8 mouse cellular contexts compared by ENCODE assay signal in the genomic region with DNA sequence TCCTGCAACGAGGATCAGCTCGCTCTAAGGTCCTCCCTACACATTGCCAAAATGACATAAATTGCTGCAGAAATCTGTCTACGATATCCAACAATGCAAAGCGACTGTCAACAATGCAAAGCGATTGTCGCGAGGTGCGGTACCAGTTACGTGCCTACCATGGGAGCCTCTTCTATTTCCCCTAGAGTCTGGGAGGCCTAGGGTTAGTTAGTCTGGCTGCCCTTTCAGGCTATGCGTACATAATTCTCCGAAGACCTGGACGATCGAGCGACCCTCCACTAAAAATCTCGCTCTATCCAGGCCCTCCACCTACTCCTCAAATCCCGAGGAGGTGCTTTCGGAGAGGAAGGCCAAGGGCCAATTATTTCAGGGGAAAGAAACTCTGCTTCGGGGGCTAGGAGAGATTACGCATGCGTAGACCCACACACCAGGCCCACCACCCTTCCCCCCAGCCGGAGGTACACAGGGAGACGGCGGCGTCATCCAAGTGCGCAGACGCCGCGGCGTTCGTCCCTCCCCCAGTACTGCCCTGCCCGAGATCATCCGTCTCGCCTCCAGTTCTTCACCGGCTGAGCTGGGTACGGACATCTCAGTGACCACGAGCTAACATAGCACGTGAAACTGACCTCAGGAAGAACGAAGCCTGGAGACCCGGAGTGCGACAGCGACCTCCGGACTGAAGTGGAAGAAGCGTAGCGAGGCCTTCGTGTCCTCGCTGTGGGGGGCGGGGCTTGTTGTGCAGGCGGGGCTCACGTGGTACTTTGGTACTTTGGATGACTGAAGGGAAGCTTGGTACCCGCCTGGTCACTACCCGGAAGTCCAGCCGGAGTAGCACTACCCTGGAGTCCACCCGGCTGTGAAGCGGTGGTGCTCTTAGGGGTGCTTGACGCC. TPM values are rescaled to one million over a fixed set of nuclear protein-coding genes. Genes with fewer than 3 reads are reported as not detected.
DNase-seq lines count a peak whose midpoint lies in the region; ATAC-seq and TF ChIP-seq lines count a peak whose summit lies in the region.

A gene (minus strand): TSS at position 742 of the 891 bp plus-strand sequence.

- 2% methylated on average over 55 of the region's 55 CpGs for WGBS in hindbrain, postnatal 0 days

- no peaks in the 10 kb centered on the region for H3K9me3 ChIP-seq in hindbrain, postnatal 0 days (ENCODE audit: low read length)

- 0 out of 2 replicates have a peak, but pooled peaks have one; percentile 4 for TF ChIP-seq CTCF in gastrocnemius, adult 2 months (IDR thresholded peaks at IDR 0.05)
- TF ChIP-seq CTCF in hindbrain, postnatal 0 days (IDR thresholded peaks at IDR 0.05; ENCODE audit: low read depth), result peak; percentile 23; the same call in 1 of the 2 replicates
- TF ChIP-seq CTCF in left cerebral cortex, adult 2 months (IDR thresholded peaks at IDR 0.05), result no peak; the same call in 1 of the 2 replicates

- H3K4me1 ChIP-seq in hindbrain, postnatal 0 days (ENCODE audit: insufficient read depth, low read length), result peaks cover 13% of the 10 kb centered on the region

- intact Hi-C loops in gastrocnemius, adult 2 months (cut with DNase I), result loop anchor here (1.0 to 5.0 kb wide), 4 partner anchors 50 to 330 kb away; a partner anchor contains a TSS
- intact Hi-C loops in left cerebral cortex, adult 2 months (cut with DNase I), result loop anchor here (2.0 to 5.0 kb wide), 4 partner anchors 42 to 315 kb away; a partner anchor contains a TSS

- peak; percentile 97 for ATAC-seq in hindbrain, postnatal 0 days
- ATAC-seq in megakaryocyte, adult 5-6 weeks (ENCODE audit: poor library complexity, severe bottlenecking), result peak; percentile 78

- DNase-seq in WW6 (ENCODE audit: low read depth, low spot score), result peak; percentile 84
- peak; percentile 75 to 89 for DNase-seq in cerebellum, postnatal 4 days (ENCODE audit: low spot score in 2 of 2)
- peak; percentile 94 for DNase-seq in gastrocnemius, adult 2 months
- DNase-seq in hindbrain, postnatal 0 days (ENCODE audit: low spot score), result peak; percentile 97
- DNase-seq in left cerebral cortex, adult 2 months (ENCODE audit: extremely low spot score in 1 of 2, low spot score in 2 of 2), result peak; percentile 90 to 92
- DNase-seq in right cerebral cortex, adult 2 months (ENCODE audit: low spot score in 2 of 2), result peak; percentile 93 to 95
- peak; percentile 90 for DNase-seq in urinary bladder, postnatal 14 days (ENCODE audit: low spot score)

- peak within 1 kb of the TSS; percentile 96 for H3K27ac ChIP-seq in gastrocnemius, adult 2 months
- H3K27ac ChIP-seq in hindbrain, postnatal 0 days, result peak within 1 kb of the TSS; percentile 93
- H3K27ac ChIP-seq in left cerebral cortex, adult 2 months, result peak within 1 kb of the TSS; percentile 94

- H3K4me2 ChIP-seq in hindbrain, postnatal 0 days (ENCODE audit: low read depth, low read length), result peak within 1 kb of the TSS; percentile 61

- no peaks in the 10 kb centered on the region for H3K36me3 ChIP-seq in hindbrain, postnatal 0 days (ENCODE audit: insufficient read depth, low read length)

- H3K27me3 ChIP-seq in hindbrain, postnatal 0 days (ENCODE audit: insufficient read depth, low read length), result no peaks in the 10 kb centered on the region

- H3K9ac ChIP-seq in hindbrain, postnatal 0 days (replicated peaks; ENCODE audit: low read length), result peak within 1 kb of the TSS; percentile 57

- H3K4me3 ChIP-seq in gastrocnemius, adult 2 months, result peak within 1 kb of the TSS; percentile 91
- H3K4me3 ChIP-seq in hindbrain, postnatal 0 days (ENCODE audit: low read length), result peak within 1 kb of the TSS; percentile 44
- peak within 1 kb of the TSS; percentile 78 for H3K4me3 ChIP-seq in left cerebral cortex, adult 2 months

RNA-seq across cellular contexts. Expression of the gene that starts here (rescaled TPM):
- total RNA-seq in gastrocnemius, adult 2 months (2021), result 10 to 100 TPM; 46.5 to 50.9 TPM
- 65.2 and 74.3 TPM in 2 replicates for total RNA-seq in hindbrain, postnatal 0 days (2014; rRNA removed)
- polyA plus RNA-seq in hindbrain, postnatal 0 days (2015; fragmentation: Nextera tagmentation; extraction: Ambion mirVana), result 55.3 and 55.7 TPM in 2 replicates
- total RNA-seq in left cerebral cortex, adult 2 months (2021), result 10 to 100 TPM; 36.5 to 37.3 TPM
- 70.5 and 86.8 TPM in 2 replicates for total RNA-seq in megakaryocyte, adult 5-6 weeks (2015)
- 74.2 and 94.3 TPM in 2 replicates for total RNA-seq in megakaryocyte, adult 5-6 weeks (2017)

Comparison
In these comparisons a context has a peak if more than half of its experiments do, and no peak if none do; other contexts are left out.
1. Peak in every context shown above with its lines: DNase-seq, ATAC-seq, H3K4me3 ChIP-seq and H3K27ac ChIP-seq.